Mouse (Mus musculus): ENCODE data around the gene Klf11. TPM values are rescaled to one million over a fixed set of nuclear protein-coding genes. Genes with fewer than 3 reads are reported as not detected.
A peak's percentile ranks its signal among the peaks of the same experiment; 100 is the strongest.
"Not testable (repeated sequence)": the region's sequence is repeated elsewhere in the genome, so short reads cannot be mapped to it uniquely, and the experiment has no call there.

Gene Klf11
- polyA plus RNA-seq, 1 experiment from 2014 or later: 19.9 TPM

GRCm38 (mm10) chr12:24634212-24634611, 16.9 kb upstream of the Klf11 start:
- no peaks in the 10 kb centered on the region for H3K36me3 ChIP-seq (replicated peaks)
- no peak overlapping the region for H3K4me3 ChIP-seq
- H3K9ac ChIP-seq: no peak overlapping the region
- no peaks in the 10 kb centered on the region for H3K9me3 ChIP-seq
- H3K4me1 ChIP-seq: no peaks in the 10 kb centered on the region
- H3K4me2 ChIP-seq: no peak overlapping the region
- H3K27ac ChIP-seq: no peak overlapping the region
- no peaks in the 10 kb centered on the region for H3K27me3 ChIP-seq (replicated peaks)
- 86% methylated on average over 4 of the region's 4 CpGs for WGBS
- no peak for ATAC-seq (replicated peaks)

GRCm38 (mm10) chr12:24634648-24635047, 16.4 kb upstream of the Klf11 start:
- no peak overlapping the region for H3K4me3 ChIP-seq
- WGBS: 87% methylated on average over 3 of the region's 3 CpGs
- no peaks in the 10 kb centered on the region for H3K27me3 ChIP-seq (replicated peaks)
- no peaks in the 10 kb centered on the region for H3K9me3 ChIP-seq
- ATAC-seq (replicated peaks): no peak
- H3K9ac ChIP-seq: no peak overlapping the region
- H3K27ac ChIP-seq: no peak overlapping the region
- H3K36me3 ChIP-seq (replicated peaks): no peaks in the 10 kb centered on the region
- H3K4me1 ChIP-seq: no peaks in the 10 kb centered on the region
- H3K4me2 ChIP-seq: no peak overlapping the region

- H3K9ac ChIP-seq; H3K27ac ChIP-seq; H3K36me3 ChIP-seq (replicated peaks); H3K4me1 ChIP-seq; ATAC-seq (replicated peaks); H3K9me3 ChIP-seq; H3K4me2 ChIP-seq; H3K4me3 ChIP-seq; H3K27me3 ChIP-seq (replicated peaks): not testable (repeated sequence)
- WGBS: 96% methylated on average over 10 of the region's 10 CpGs
Measured at GRCm38 (mm10) chr12:24638787-24639186, 12.3 kb upstream of the Klf11 start.

- 0 out of 2 replicates have a peak overlapping the region, but pooled peaks have one; percentile 21 for H3K27ac ChIP-seq
Measured at GRCm38 (mm10) chr12:24642370-24642802, 8.7 kb upstream of the Klf11 start.

GRCm38 (mm10) chr12:24644125-24644571, 6.9 kb upstream of the Klf11 start:
- Histone ChIP-seq H3K4me1 (no peaks in the 10 kb centered on the region; the same call in 1 of the 2 replicates), H3K4me2 (no peak overlapping the region), H3K36me3 (replicated peaks) (no peaks in the 10 kb centered on the region), H3K27ac (no peak overlapping the region), H3K27me3 (replicated peaks) (no peaks in the 10 kb centered on the region), H3K9ac (no peak overlapping the region), H3K4me3 (no peak overlapping the region), H3K9me3 (no peaks in the 10 kb centered on the region)
- WGBS: 35% methylated on average over 1 of the region's 1 CpGs
- no peak for ATAC-seq (replicated peaks)

More at GRCm38 (mm10) chr12:24642370-24642802, 8.7 kb upstream of the Klf11 start:
- H3K9me3 ChIP-seq: no peaks in the 10 kb centered on the region
- no peak overlapping the region for H3K9ac ChIP-seq
- no peak overlapping the region for H3K4me2 ChIP-seq
- WGBS: 78% methylated on average over 4 of the region's 4 CpGs
- H3K27me3 ChIP-seq (replicated peaks): no peaks in the 10 kb centered on the region
- ATAC-seq (replicated peaks): peak; percentile 89
- H3K36me3 ChIP-seq (replicated peaks): no peaks in the 10 kb centered on the region
- no peak overlapping the region for H3K4me3 ChIP-seq
- H3K4me1 ChIP-seq: no peaks in the 10 kb centered on the region; the same call in 1 of the 2 replicates

GRCm38 (mm10) chr12:24645901-24646300, 5.2 kb upstream of the Klf11 start:
- H3K4me3 ChIP-seq: no peak overlapping the region
- no peaks in the 10 kb centered on the region for H3K27me3 ChIP-seq (replicated peaks)
- H3K36me3 ChIP-seq (replicated peaks): no peaks in the 10 kb centered on the region
- no peaks in the 10 kb centered on the region for H3K9me3 ChIP-seq
- ATAC-seq (replicated peaks): no peak
- H3K4me1 ChIP-seq: peaks cover 7% of the 10 kb centered on the region
- no peak overlapping the region for H3K27ac ChIP-seq
- no peak overlapping the region for H3K9ac ChIP-seq
- no peak overlapping the region for H3K4me2 ChIP-seq
- WGBS: 87% methylated on average over 6 of the region's 6 CpGs

- Histone ChIP-seq H3K36me3 (replicated peaks) (no peaks in the 10 kb centered on the region), H3K9me3 (no peaks in the 10 kb centered on the region), H3K4me2 (no peak overlapping the region), H3K27me3 (replicated peaks) (no peaks in the 10 kb centered on the region), H3K4me1 (peaks cover 21% of the 10 kb centered on the region), H3K27ac (no peak overlapping the region), H3K4me3 (no peak overlapping the region), H3K9ac (no peak overlapping the region)
- no peak for ATAC-seq (replicated peaks)
- WGBS: 54% methylated on average over 1 of the region's 1 CpGs
Measured at GRCm38 (mm10) chr12:24648094-24648493, 3.0 kb upstream of the Klf11 start.

- ATAC-seq (replicated peaks): peak; percentile 17
Measured at GRCm38 (mm10) chr12:24650415-24651062, 535 bp upstream of the Klf11 start.

GRCm38 (mm10) chr12:24651642-24652342, 718 bp downstream of the Klf11 start:
- Histone ChIP-seq H3K4me3 (peak overlapping the region; percentile 88), H3K4me2 (peak overlapping the region; percentile 72), H3K27me3 (replicated peaks) (no peaks in the 10 kb centered on the region), H3K36me3 (replicated peaks) (peaks cover 5% of the 10 kb centered on the region; the same call in 1 of the 2 replicates), H3K9ac (peak overlapping the region; percentile 81), H3K27ac (peak overlapping the region; percentile 91), H3K9me3 (no peaks in the 10 kb centered on the region), H3K4me1 (peaks cover 30% of the 10 kb centered on the region)
- peak; percentile 84 for ATAC-seq (replicated peaks)
- 1% methylated on average over 36 of the region's 36 CpGs for WGBS

More at GRCm38 (mm10) chr12:24650415-24651062, 535 bp upstream of the Klf11 start:
- H3K4me2 ChIP-seq: peak overlapping the region; percentile 72
- H3K4me1 ChIP-seq: peaks cover 21% of the 10 kb centered on the region
- peak overlapping the region; percentile 49 for H3K9ac ChIP-seq
- H3K36me3 ChIP-seq (replicated peaks): peaks cover 4% of the 10 kb centered on the region; the same call in 1 of the 2 replicates
- peak overlapping the region; percentile 88 for H3K4me3 ChIP-seq
- 2% methylated on average over 22 of the region's 22 CpGs for WGBS
- H3K27me3 ChIP-seq (replicated peaks): no peaks in the 10 kb centered on the region
- H3K9me3 ChIP-seq: no peaks in the 10 kb centered on the region
- peak overlapping the region; percentile 91 for H3K27ac ChIP-seq

GRCm38 (mm10) chr12:24654065-24654862, 3.2 kb downstream of the Klf11 start:
- Histone ChIP-seq H3K9me3 (no peaks in the 10 kb centered on the region), H3K4me1 (peaks cover 44% of the 10 kb centered on the region), H3K9ac (no peak overlapping the region), H3K27ac (no peak overlapping the region), H3K4me3 (no peak overlapping the region), H3K27me3 (replicated peaks) (no peaks in the 10 kb centered on the region), H3K4me2 (no peak overlapping the region), H3K36me3 (replicated peaks) (peaks cover 5% of the 10 kb centered on the region; the same call in 1 of the 2 replicates)
- 85% methylated on average over 16 of the region's 16 CpGs for WGBS
- no peak for ATAC-seq (replicated peaks)

GRCm38 (mm10) chr12:24656436-24656835, 5.4 kb downstream of the Klf11 start:
- Histone ChIP-seq H3K9ac (peak overlapping the region; percentile 12; the same call in 1 of the 2 replicates), H3K27ac (no peak overlapping the region), H3K4me3 (no peak overlapping the region), H3K9me3 (no peaks in the 10 kb centered on the region), H3K27me3 (replicated peaks) (no peaks in the 10 kb centered on the region), H3K4me2 (peak overlapping the region; percentile 26), H3K4me1 (peaks cover 36% of the 10 kb centered on the region), H3K36me3 (replicated peaks) (peaks cover 9% of the 10 kb centered on the region; the same call in 1 of the 2 replicates)
- no peak for ATAC-seq (replicated peaks)
- 71% methylated on average over 3 of the region's 3 CpGs for WGBS

- Histone ChIP-seq H3K4me3 (no peak overlapping the region), H3K27ac (no peak overlapping the region), H3K9me3 (no peaks in the 10 kb centered on the region), H3K4me1 (peaks cover 23% of the 10 kb centered on the region), H3K27me3 (replicated peaks) (no peaks in the 10 kb centered on the region), H3K9ac (no peak overlapping the region), H3K4me2 (no peak overlapping the region), H3K36me3 (replicated peaks) (peaks cover 15% of the 10 kb centered on the region; the same call in 1 of the 2 replicates)
- WGBS: 94% methylated on average over 4 of the region's 4 CpGs
- ATAC-seq (replicated peaks): no peak
Measured at GRCm38 (mm10) chr12:24658998-24659397, 7.9 kb downstream of the Klf11 start.
